Mouse (Mus musculus) cerebellum, postnatal 36 days (tissue): Measurements from ENCODE around the gene Tmem8b.

Experiments
- DNase-seq, 2 experiments: peaks; one replicate each; pipeline ENCODE4 v3.0.0; 2021 to 2022; ENCODE audit warnings: mixed read lengths in 2 of 2

The Tmem8b gene

GRCm38 (mm10) chr4:43668782-43669427 is at the start of gene Tmem8b, which contains the start of gene Fam221b:
Gene Tmem8b, plus strand, starts transcription at chr4:43668971.
Gene Fam221b, minus strand, starts transcription at chr4:43669145.
- DNase-seq, result peak; percentile 92 to 93

GRCm38 (mm10) chr4:43620146-43620778 is 48.5 kb upstream of the Tmem8b start:
- DNase-seq, result no peak

GRCm38 (mm10) chr4:43629106-43629817 is 39.5 kb upstream of the Tmem8b start:
- DNase-seq, result peak; percentile 38 to 47

GRCm38 (mm10) chr4:43630030-43630581 is 38.7 kb upstream of the Tmem8b start:
- DNase-seq, result peak; percentile 81 to 92

- DNase-seq, result no peak
Observed at GRCm38 (mm10) chr4:43630671-43631045, 38.1 kb upstream of the Tmem8b start.

DNA sequence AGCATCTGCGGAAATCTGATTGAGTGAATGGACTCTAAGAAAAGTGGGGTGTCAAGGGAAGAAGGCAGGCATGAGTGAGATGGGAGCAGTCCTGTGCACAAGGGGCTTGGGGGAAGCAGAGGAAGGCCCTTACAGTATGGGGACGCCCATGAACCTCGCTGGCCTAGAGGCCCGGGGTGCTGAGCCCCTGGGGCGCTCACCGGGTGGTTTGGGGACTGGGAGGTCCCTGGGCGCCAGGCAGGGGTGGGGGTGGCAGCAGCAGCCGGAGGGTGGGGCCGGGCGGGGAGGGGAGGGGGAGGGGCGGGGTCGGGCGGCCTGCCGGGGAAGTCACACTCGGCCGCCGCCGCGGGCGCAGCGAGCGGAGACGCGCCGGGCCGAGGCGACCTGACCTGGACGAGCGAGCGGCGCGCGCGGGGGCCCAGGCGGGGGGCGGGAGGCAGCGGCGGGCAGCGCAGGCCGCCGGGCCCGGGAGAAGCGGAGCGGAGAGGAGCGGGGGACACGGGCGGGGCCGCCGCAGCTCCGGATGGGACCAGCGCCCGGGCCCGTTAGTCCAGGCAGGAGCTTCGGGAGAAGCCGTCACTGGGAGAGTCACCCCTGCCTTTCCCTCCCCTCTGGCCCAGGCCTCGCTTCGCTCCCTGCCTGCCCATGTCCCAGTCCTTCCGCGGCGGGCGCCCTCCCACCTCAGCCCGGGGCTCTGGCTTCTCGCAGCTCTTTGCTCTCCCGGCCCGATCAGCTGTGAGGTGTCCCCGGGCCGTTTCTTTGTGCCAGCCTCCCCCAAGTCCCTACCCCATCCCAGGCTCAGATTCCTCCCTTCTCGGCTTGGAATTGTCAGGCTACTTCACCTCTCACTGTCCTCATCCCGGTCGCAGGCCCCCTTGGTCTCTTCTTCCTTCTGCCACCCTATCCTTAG is 37.5 kb upstream of the Tmem8b start, which contains the start of gene Npr2:
Npr2 (plus strand) TSS at position 890 of the 910 bp plus-strand sequence.
- DNase-seq, result peak; percentile 65 to 68

DNA sequence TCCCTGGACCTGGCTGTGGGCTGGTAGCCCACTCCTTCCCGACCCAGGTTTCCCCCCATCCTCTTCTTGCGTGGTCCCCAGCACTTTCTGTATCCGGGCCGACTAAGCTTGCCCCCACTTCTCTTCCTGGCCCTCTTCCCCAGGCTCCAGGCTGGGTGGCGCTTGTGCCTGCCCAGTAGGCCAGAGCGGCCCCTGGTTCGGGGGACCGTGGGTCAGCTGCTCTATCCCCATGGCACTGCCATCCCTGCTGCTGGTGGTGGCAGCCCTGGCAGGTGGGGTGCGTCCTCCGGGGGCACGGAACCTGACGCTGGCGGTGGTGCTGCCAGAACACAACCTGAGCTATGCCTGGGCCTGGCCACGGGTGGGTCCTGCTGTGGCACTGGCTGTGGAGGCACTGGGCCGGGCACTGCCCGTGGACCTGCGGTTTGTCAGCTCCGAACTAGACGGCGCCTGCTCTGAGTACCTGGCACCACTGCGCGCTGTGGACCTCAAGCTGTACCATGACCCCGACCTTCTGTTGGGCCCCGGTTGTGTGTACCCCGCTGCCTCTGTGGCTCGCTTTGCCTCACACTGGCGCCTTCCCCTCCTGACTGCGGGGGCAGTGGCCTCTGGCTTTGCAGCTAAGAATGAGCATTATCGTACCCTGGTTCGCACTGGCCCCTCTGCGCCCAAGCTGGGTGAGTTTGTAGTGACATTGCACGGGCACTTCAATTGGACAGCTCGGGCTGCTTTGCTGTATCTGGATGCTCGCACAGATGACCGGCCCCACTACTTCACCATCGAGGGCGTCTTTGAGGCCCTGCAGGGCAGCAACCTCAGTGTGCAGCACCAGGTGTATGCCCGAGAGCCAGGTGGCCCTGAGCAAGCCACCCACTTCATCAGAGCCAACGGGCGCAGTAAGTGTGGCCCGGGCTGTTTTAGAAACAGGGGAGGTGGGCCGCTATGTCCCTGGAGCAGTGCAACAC is 36.5 kb upstream of the Tmem8b start:
- DNase-seq, result peak; percentile 57 to 58

- DNase-seq, result no peak
Observed at GRCm38 (mm10) chr4:43633296-43633695, 35.5 kb upstream of the Tmem8b start.

DNA sequence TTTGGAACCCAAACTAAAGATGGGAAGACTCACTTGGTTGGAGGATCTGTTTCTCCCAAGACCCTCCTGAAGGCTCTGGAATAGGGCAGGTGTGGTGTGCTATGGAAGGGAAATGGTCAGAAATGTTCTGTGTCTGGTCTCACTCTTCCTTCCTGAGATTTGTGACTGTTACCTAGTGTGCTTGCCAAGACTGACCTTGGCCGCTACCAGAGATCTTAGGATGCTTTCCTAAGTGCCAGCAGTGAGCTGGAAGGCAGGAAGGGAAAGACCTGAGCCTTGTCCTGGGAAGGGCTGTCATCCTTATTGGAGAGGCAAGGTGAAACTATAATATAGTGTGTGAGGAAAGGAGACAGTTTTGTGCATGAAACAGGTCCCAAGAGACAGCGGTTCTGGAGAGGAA is 35.0 kb upstream of the Tmem8b start:
- no peak for DNase-seq

DNA sequence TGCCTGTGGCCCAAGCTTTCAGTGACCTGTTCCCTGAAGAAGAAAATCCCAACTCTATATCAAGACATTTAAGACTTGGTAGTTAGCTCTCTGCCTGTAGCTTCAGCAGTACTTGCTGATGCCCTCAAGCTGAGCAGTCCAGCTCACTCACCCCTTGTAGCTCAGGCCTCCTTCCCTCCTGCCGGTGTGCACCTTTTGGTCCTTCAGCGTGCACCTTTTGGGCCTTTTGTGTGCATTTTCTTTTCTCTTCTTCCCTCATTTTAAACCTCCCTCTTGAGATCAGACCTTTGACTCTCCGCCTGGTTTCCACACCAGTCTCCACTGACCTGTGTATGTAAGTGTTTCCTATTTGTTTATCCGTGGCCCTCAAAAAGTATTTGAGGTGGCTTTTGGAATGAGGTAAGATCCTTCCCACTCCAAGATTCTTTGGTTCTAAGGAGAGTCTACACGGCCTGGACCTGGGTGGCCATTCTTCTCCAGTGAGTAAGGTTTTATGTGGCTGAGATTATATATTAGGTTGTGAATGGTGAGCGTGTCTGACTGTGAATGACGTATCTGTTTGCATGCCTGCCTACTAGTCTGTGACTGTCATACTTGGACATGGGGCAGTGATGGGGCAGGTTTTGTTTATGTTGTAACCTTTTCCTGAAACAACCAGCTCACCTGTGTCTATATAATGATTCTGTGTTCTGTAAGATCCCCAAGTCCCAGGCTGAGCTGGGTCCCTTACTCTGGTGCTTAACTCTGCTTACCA is 34.0 kb upstream of the Tmem8b start:
- DNase-seq, result no peak

DNA sequence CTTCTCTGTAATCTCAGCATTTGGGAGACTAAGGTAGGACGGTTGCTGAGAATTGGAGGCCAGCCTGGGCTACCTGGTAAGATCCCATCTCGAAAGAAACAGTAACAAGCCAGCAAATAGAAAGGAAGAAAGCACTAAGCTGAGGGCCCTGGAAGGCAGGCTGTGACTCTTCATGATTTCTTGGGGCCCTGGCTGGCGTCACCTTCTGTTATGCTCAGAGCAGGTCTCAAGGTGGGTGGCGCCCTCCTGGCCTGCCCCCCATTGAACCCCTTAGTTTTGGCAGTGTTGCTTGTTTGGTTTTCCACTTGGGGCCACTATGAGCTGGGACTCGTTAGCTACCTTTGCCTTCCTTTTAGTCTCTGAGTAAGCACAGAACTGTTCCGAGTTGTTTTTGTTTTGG is 32.0 kb upstream of the Tmem8b start:
- DNase-seq, result no peak

DNA sequence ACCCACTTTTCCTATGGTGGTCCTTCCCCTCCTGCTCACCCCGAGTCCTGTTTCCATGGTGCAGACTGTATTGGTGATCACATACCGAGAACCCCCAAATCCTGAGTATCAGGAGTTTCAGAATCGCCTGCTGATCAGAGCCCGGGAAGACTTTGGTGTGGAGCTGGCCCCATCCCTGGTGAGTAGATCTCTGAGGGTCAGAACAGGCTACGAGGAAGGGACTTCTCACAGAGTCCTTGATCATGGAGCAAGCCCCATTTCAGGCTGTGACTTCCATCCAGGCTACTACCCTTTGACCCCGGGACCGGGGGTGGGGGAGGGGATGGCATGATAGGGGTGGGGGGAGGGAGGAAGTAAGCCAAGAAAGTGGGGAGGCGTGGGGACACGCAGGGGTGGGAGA is 28.7 kb upstream of the Tmem8b start:
- no peak for DNase-seq

- DNase-seq, result no peak
Observed at GRCm38 (mm10) chr4:43640491-43640890, 28.3 kb upstream of the Tmem8b start.

- no peak for DNase-seq
Observed at GRCm38 (mm10) chr4:43649783-43650182, 19.0 kb upstream of the Tmem8b start.

GRCm38 (mm10) chr4:43652726-43653125 is 16.0 kb upstream of the Tmem8b start:
- no peak for DNase-seq

GRCm38 (mm10) chr4:43653161-43654015 is 15.4 kb upstream of the Tmem8b start, which contains the start of gene Spag8:
Gene Spag8, minus strand, starts transcription at chr4:43653594.
- DNase-seq, result no peak

- DNase-seq, result no peak
Observed at GRCm38 (mm10) chr4:43655656-43656338, 13.0 kb upstream of the Tmem8b start.

DNA sequence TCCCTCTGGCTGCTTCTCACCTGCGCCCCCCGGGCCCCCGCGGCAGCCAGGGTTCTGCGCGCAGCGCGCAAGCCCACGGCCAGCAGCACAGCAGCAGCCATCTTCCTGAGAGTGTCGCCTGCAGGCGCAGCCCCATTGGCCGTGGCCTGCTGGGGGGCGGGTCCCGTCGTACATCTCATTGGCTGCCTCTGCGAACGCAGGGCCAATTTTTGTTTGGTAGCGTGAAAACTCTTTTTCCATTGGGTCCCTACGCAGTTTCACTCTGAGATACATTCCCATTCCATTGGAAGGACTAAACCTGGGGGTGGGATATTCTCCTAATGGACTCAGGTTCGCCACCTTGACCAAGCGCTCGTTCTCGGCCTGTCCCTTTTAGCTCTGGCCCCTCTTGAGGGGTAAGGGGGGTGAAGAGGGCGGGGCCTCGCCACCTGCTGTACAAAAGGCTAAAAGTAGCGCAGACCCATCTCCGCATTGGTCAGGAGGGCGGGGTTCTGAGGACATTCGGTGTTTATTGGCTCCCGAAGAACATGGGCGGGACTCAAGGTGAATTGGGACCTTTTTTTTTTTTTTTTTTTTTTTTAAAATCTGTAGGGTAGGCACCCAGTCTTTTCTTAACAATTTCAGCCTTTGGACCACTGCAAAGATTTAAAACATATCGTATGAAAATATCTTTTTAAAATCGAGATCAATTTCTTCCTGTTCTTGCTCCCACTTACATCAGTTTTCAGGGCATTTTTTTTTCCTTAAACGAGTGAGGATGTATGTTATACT is 12.2 kb upstream of the Tmem8b start, which contains the start of gene Hint2:
Hint2 (minus strand) TSS at position 128 of the 771 bp plus-strand sequence.
- peak; percentile 95 to 97 for DNase-seq
